In genomic region chr12:26075638-26076254, GRCm38 (mm10) we compare ENCODE assay signal across 10 mouse cellular contexts.
DNase-seq lines count a peak whose midpoint lies in the region; TF ChIP-seq lines count a peak whose summit lies in the region.
"Had no signal": no experiment of that assay in that cellular context is flagged by ENCODE, and none has a peak within 500 bp of the region (broad histone marks: within the 10 kb centered on the region; RNA-seq: fewer than 3 reads in every experiment).

No protein-coding gene starts in this region.

- 56% methylated on average over 9 of the region's 9 CpGs for WGBS in cerebellum, adult 2 months

- intact Hi-C loops in left cerebral cortex, postnatal 4 days (cut with DNase I): loop anchor here (10.0 kb wide), 5 partner anchors 149 to 1051 kb away; partner anchors contain the start of gene Id2
- intact Hi-C loops in left cerebral cortex, adult 2 months (cut with DNase I): loop anchor here (10.0 kb wide), 2 partner anchors 211 to 1051 kb away; no protein-coding TSS in a partner anchor

- no peak for TF ChIP-seq CTCF in cerebellum, adult 2 months (IDR thresholded peaks at IDR 0.05; ENCODE audit: borderline replicate concordance, insufficient read depth, low read depth, low read length)
- TF ChIP-seq CTCF in left cerebral cortex, adult 2 months (IDR thresholded peaks at IDR 0.05): no peak; the same call in 1 of the 2 replicates

- peaks cover 5% of the 10 kb centered on the region; the same call in 1 of the 2 replicates for H3K4me1 ChIP-seq in cerebellum, adult 2 months (ENCODE audit: control insufficient read depth, insufficient read depth, low read length)

- H3K27me3 ChIP-seq in cerebellum, adult 2 months (ENCODE audit: control insufficient read depth, insufficient read depth, low read length): no peaks in the 10 kb centered on the region

- no peak for TF ChIP-seq POLR2A in cerebellum, adult 2 months (IDR thresholded peaks at IDR 0.05; ENCODE audit: borderline replicate concordance, insufficient read depth, low read length)

- DNase-seq in cerebellum, postnatal 10 days: peak; percentile 49 to 58
- no peak for DNase-seq in cerebellum, adult 2 months
- DNase-seq in left cerebral cortex, postnatal 4 days: peak; percentile 30
- no peak for DNase-seq in left cerebral cortex, adult 2 months (ENCODE audit: extremely low spot score in 1 of 2, low spot score in 2 of 2)
- peak; percentile 6 for DNase-seq in mesoderm, embryonic 11.5 days (ENCODE audit: low read depth, low spot score)
- DNase-seq in retina, postnatal 1 day: peak; percentile 85
- no peak for DNase-seq in layer of hippocampus, adult 11-12 months (ENCODE audit: low spot score)
- DNase-seq in spleen, postnatal 10 days (ENCODE audit: low spot score in 2 of 2): no peak
- DNase-seq: adrenal gland, postnatal 25 days; gastrocnemius, postnatal 36 days had no signal

- no peak overlapping the region for H3K27ac ChIP-seq in cerebellum, adult 2 months (ENCODE audit: insufficient read depth, low read length)
- H3K27ac ChIP-seq in left cerebral cortex, adult 2 months: no peak overlapping the region

- no peak overlapping the region for H3K4me3 ChIP-seq in cerebellum, adult 2 months (replicated peaks; ENCODE audit: insufficient read depth, low read depth, low read length)
- no peak overlapping the region for H3K4me3 ChIP-seq in left cerebral cortex, adult 2 months

Comparison
In these comparisons a context has a peak if more than half of its experiments do, and no peak if none do; other contexts are left out.
1. DNase-seq: peak in cerebellum, postnatal 10 days (2 of 2), left cerebral cortex, postnatal 4 days (single experiment), mesoderm, embryonic 11.5 days (single experiment) and retina, postnatal 1 day (single experiment); none in cerebellum, adult 2 months (0 of 2), left cerebral cortex, adult 2 months (0 of 2), layer of hippocampus, adult 11-12 months (single experiment) and spleen, postnatal 10 days (0 of 2).